Mouse (Mus musculus): ENCODE measurements around the gene Rfx2. TPM values are rescaled to one million over a fixed set of nuclear protein-coding genes. Genes with fewer than 3 reads are reported as not detected.

The Rfx2 gene
- total RNA-seq, 4 experiments from 2014 or later = 1.6 to 3.5 (median 2.7) TPM

- DNase-seq (ENCODE audit: low spot score) = no peak
These were observed 76.3 kb downstream of the Rfx2 start for GRCm38 (mm10) chr17:56754271-56755185.

- no peak for DNase-seq (ENCODE audit: low spot score)
These were observed 77.4 kb downstream of the Rfx2 start for GRCm38 (mm10) chr17:56753452-56753851.

- no peak for DNase-seq (ENCODE audit: low spot score)
These were observed 79.3 kb downstream of the Rfx2 start for GRCm38 (mm10) chr17:56751404-56752072.

- DNase-seq (ENCODE audit: low spot score) = no peak
These were observed 86.6 kb downstream of the Rfx2 start for GRCm38 (mm10) chr17:56744173-56744572.

- no peak for DNase-seq (ENCODE audit: low spot score)
These were observed 90.0 kb downstream of the Rfx2 start for GRCm38 (mm10) chr17:56740788-56741160.

GRCm38 (mm10) chr17:56740118-56740787, 90.6 kb downstream of the Rfx2 start:
- no peak for DNase-seq (ENCODE audit: low spot score)

GRCm38 (mm10) chr17:56738221-56738620, 92.6 kb downstream of the Rfx2 start:
- DNase-seq (ENCODE audit: low spot score) = no peak

- DNase-seq (ENCODE audit: low spot score) = no peak
These were observed 94.3 kb downstream of the Rfx2 start for GRCm38 (mm10) chr17:56736534-56736933.

GRCm38 (mm10) chr17:56729656-56730055, 101.2 kb downstream of the Rfx2 start:
- DNase-seq (ENCODE audit: low spot score) = no peak

- DNase-seq (ENCODE audit: low spot score) = no peak
These were observed 101.7 kb downstream of the Rfx2 start for GRCm38 (mm10) chr17:56729151-56729550.

- DNase-seq (ENCODE audit: low spot score) = no peak
These were observed 102.7 kb downstream of the Rfx2 start for GRCm38 (mm10) chr17:56728117-56728516.

- DNase-seq (ENCODE audit: low spot score) = no peak
These were observed 103.2 kb downstream of the Rfx2 start for GRCm38 (mm10) chr17:56727659-56728058.

GRCm38 (mm10) chr17:56727029-56727649, 103.7 kb downstream of the Rfx2 start:
- DNase-seq (ENCODE audit: low spot score) = no peak

Other genes starting within 250 kb of the Rfx2 start
- gene Safb2, start 246.4 kb downstream of the Rfx2 start, total RNA-seq (2022) = 10 to 100 TPM; 36.9 to 48.4 (median 41.5) TPM
- gene Safb, start 246.2 kb downstream of the Rfx2 start, total RNA-seq (2022) = 10 to 100 TPM; 55.6 to 70.7 (median 66.7) TPM
- 100 to 1,000 TPM; 313 to 386 (median 356) TPM for gene 2410015M20Rik, start 221.2 kb downstream of the Rfx2 start, total RNA-seq (2022)
- gene Rpl36, start 217.6 kb downstream of the Rfx2 start, total RNA-seq (2022) = 100 to 1,000 TPM; 697 to 769 (median 735) TPM
- 100 to 1,000 TPM; 124 to 136 (median 125) TPM for gene Lonp1, start 204.1 kb downstream of the Rfx2 start, total RNA-seq (2022)
- gene Catsperd, start 202.9 kb downstream of the Rfx2 start, total RNA-seq (2022) = under 1 TPM in 2 of 4 experiments, not detected in 2; 0.16 TPM
- 10 to 100 TPM; 33.8 to 39.3 (median 37.5) TPM for gene Ranbp3, start 157.7 kb downstream of the Rfx2 start, total RNA-seq (2022)
- 100 to 1,000 TPM; 804 to 980 (median 857) TPM for gene Ndufa11, start 113.2 kb downstream of the Rfx2 start, total RNA-seq (2022)
- 1 to 10 TPM; 3.2 to 7.1 (median 6.0) TPM for gene Vmac, start 113.0 kb downstream of the Rfx2 start, total RNA-seq (2022)
- 10 to 100 TPM; 22.4 to 26.7 (median 24.6) TPM for gene Nrtn, start 73.5 kb downstream of the Rfx2 start, total RNA-seq (2022)
- 10 to 100 TPM; 15.6 to 18.5 (median 16.6) TPM for gene Dus3l, start 66.3 kb downstream of the Rfx2 start, total RNA-seq (2022)
- under 1 TPM; 0.31 to 0.60 (median 0.43) TPM for gene Prr22, start 60.8 kb downstream of the Rfx2 start, total RNA-seq (2022)
- not detected for gene Acsbg2, start 43.4 kb upstream of the Rfx2 start, total RNA-seq (2022)
- gene 1700061G19Rik, start 44.5 kb upstream of the Rfx2 start, total RNA-seq (2022) = not detected
- 10 to 100 TPM; 23.3 to 26.9 (median 26.4) TPM for gene Mllt1, start 104.4 kb upstream of the Rfx2 start, total RNA-seq (2022)
- gene Acer1, start 151.1 kb upstream of the Rfx2 start, total RNA-seq (2022) = not detected
- 10 to 100 TPM; 77.9 to 82.7 (median 80.2) TPM for gene Clpp, start 159.3 kb upstream of the Rfx2 start, total RNA-seq (2022)
- gene Alkbh7, start 166.3 kb upstream of the Rfx2 start, total RNA-seq (2022) = 10 to 100 TPM; 68.0 to 76.3 (median 74.3) TPM
- not detected for gene Pspn, start 169.0 kb upstream of the Rfx2 start, total RNA-seq (2022)
- gene Gtf2f1, start 180.3 kb upstream of the Rfx2 start, total RNA-seq (2022) = 10 to 100 TPM; 17.7 to 25.1 (median 20.6) TPM
- under 1 TPM in 2 of 4 experiments, not detected in 2; 0.37 to 0.60 TPM for gene Gm17949, start 180.5 kb upstream of the Rfx2 start, total RNA-seq (2022)
- 10 to 100 TPM; 35.0 to 47.6 (median 38.6) TPM for gene Khsrp, start 200.5 kb upstream of the Rfx2 start, total RNA-seq (2022)
- gene Slc25a41, start 210.6 kb upstream of the Rfx2 start, total RNA-seq (2022) = not detected
- gene Crb3, start 228.1 kb upstream of the Rfx2 start, total RNA-seq (2022) = under 1 TPM in 2 of 4 experiments, not detected in 2; 0.23 to 0.72 TPM
- gene Slc25a23, start 228.8 kb upstream of the Rfx2 start, total RNA-seq (2022) = 10 to 100 TPM; 64.7 to 74.7 (median 70.4) TPM
- 1 to 10 TPM in 2 of 4 experiments, under 1 TPM in 2; 0.90 to 1.6 (median 1.2) TPM for gene Dennd1c, start 247.5 kb upstream of the Rfx2 start, total RNA-seq (2022)

Data from heart, adult 8-10 months (tissue).